Mouse (Mus musculus) activated CD4-positive, CD25-positive, alpha-beta regulatory T cell, adult 4 months (primary cell): ENCODE results near the gene Dpep3. TPM values are rescaled to one million over a fixed set of nuclear protein-coding genes. Genes with fewer than 3 reads are reported as not detected.
"Not testable (repeated sequence)": the region's sequence is repeated elsewhere in the genome, so short reads cannot be mapped to it uniquely, and the experiment has no call there.

ENCODE experiments used
- ATAC-seq: one replicate; pipeline ENCODE4 v1.8.0; 2017
- polyA plus RNA-seq, 2 experiments: library from polyadenylated mRNA; unstranded; fragments of 100-300 nt; shearing (Covaris generic); gene quantifications; one replicate each; pipeline ENCODE4 v1.2.1; 2017

Gene Dpep3
- not detected for polyA plus RNA-seq

GRCm38 (mm10) chr8:105979325-105979724, at the start of gene Dpep3:
TSS of gene Dpep3 (minus strand) at chr8:105979429.
- ATAC-seq = no peak

GRCm38 (mm10) chr8:106022483-106022882, 43.3 kb upstream of the Dpep3 start:
- ATAC-seq = peak; percentile 77

- ATAC-seq = no peak
Observed at GRCm38 (mm10) chr8:106018039-106018438, 38.8 kb upstream of the Dpep3 start.

- ATAC-seq = peak; percentile 82
Observed at GRCm38 (mm10) chr8:106017130-106017529, 37.9 kb upstream of the Dpep3 start.

- no peak for ATAC-seq
Observed at GRCm38 (mm10) chr8:106016284-106016683, 37.1 kb upstream of the Dpep3 start.

GRCm38 (mm10) chr8:106012203-106012602, 33.0 kb upstream of the Dpep3 start:
- ATAC-seq = not testable (repeated sequence)

- no peak for ATAC-seq
Observed at GRCm38 (mm10) chr8:106011643-106011986, 32.4 kb upstream of the Dpep3 start, which contains the start of gene Ddx28. TSS of gene Ddx28 (minus strand) at chr8:106011882.

- ATAC-seq = peak; percentile 86
Observed at GRCm38 (mm10) chr8:106010748-106011642, 31.8 kb upstream of the Dpep3 start.

GRCm38 (mm10) chr8:106007891-106008290, 28.7 kb upstream of the Dpep3 start:
- ATAC-seq = not testable (repeated sequence)

- ATAC-seq = peak; percentile 53
Observed at GRCm38 (mm10) chr8:106007135-106007534, 27.9 kb upstream of the Dpep3 start.

- no peak for ATAC-seq
Observed at GRCm38 (mm10) chr8:106006413-106006812, 27.2 kb upstream of the Dpep3 start.

GRCm38 (mm10) chr8:106005875-106006274, 26.6 kb upstream of the Dpep3 start, which contains the start of gene Dpep2nb:
TSS of gene Dpep2nb (minus strand) at chr8:106005975.
- ATAC-seq = no peak

- no peak for ATAC-seq
Observed at GRCm38 (mm10) chr8:106004538-106005207, 25.4 kb upstream of the Dpep3 start.

GRCm38 (mm10) chr8:106001908-106002307, 22.7 kb upstream of the Dpep3 start:
- no peak for ATAC-seq

- no peak for ATAC-seq
Observed at GRCm38 (mm10) chr8:105998971-105999370, 19.7 kb upstream of the Dpep3 start.

- no peak for ATAC-seq
Observed at GRCm38 (mm10) chr8:105996359-105996758, 17.1 kb upstream of the Dpep3 start.

- no peak for ATAC-seq
Observed at GRCm38 (mm10) chr8:105993226-105993625, 14.0 kb upstream of the Dpep3 start.

- ATAC-seq = peak; percentile 51
Observed at GRCm38 (mm10) chr8:105992499-105992898, 13.3 kb upstream of the Dpep3 start.

- no peak for ATAC-seq
Observed at GRCm38 (mm10) chr8:105991546-105991945, 12.3 kb upstream of the Dpep3 start.

GRCm38 (mm10) chr8:105990856-105991387, 11.7 kb upstream of the Dpep3 start, which contains the start of gene Dus2:
TSS of gene Dus2 (plus strand) at chr8:105991337.
- peak; percentile 68 for ATAC-seq

- no peak for ATAC-seq
Observed at GRCm38 (mm10) chr8:105988546-105988945, 9.3 kb upstream of the Dpep3 start.

GRCm38 (mm10) chr8:105983406-105983805, 4.2 kb upstream of the Dpep3 start:
- ATAC-seq = not testable (repeated sequence)

GRCm38 (mm10) chr8:105981146-105981545, 1.9 kb upstream of the Dpep3 start:
- no peak for ATAC-seq
